Mouse (Mus musculus): ENCODE measurements around the gene Fam110c.
"Not testable (repeated sequence)": the region's sequence is repeated elsewhere in the genome, so short reads cannot be mapped to it uniquely, and the experiment has no call there.

Fam110c gene

DNA sequence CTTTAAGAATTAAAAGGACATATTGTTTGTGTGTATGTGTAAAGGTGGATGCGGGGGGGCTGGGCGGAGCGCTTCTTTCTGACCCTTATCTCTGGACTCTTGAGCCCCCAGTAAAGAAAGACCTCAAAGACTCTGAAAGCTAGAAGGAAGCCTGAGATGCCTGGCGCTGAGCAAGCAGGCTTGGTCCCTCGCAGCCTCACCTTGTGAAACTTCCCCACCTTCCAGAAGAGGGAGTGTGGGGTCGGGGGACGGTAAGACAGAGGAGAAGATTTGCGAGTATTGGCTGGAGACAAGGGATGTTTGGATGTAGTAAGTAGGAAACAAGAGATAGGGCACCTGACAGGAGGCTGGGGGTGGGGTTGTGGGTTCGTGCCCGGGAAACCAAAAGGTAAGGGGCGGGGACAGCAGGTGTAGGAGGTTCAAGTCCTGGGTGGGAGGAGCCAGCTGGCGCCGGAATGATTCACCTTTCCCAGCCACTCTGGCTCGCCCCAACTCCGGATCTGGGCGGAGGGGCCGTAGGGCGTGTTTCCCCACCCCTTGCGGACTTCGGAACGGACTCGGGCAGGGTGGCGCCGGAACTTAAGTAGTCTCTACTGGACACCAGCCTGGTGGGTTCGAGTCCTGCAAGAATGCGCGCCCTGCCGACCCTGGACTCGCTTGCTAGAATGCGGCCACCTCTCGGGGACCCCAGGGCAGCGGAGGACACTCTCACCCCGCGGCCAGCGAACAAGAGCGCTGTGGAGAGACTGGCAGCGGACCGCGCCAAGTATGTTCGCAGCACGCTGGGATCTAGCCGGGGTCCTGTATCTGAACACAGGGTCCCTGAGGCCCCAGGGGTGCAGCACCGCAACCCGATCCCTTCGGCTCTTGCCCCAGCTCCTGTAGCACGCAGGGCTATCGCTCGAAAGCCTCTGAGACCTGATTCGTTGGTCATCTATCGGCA lies at the start of gene Fam110c:
Gene Fam110c, plus strand, starts transcription at position 450 of the 943 bp plus-strand sequence.
- DNase-seq (ENCODE audit: low read depth, low spot score), result no peak

DNA sequence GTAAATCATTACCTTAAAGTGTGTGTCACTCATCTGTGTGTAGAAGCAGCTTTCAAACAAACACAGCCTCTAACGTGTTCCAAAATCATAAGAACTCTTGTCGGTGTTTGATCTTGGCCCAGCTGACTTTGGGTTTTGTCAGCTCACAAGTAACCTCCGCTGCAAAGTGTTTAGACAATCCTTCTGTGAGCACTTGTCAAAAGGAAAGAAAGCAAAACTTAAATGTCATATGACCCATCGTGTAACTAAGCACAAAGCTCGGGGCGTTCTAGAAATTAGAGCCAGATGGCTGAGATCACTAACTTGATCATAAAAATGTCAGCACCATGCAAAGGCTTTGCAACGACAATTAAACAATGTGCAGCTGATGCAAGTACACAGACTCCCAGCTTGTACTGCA lies 47.2 kb upstream of the Fam110c start:
- DNase-seq (ENCODE audit: low read depth, low spot score), result no peak

- no peak for DNase-seq (ENCODE audit: low read depth, low spot score)
Observed at GRCm38 (mm10) chr12:31052066-31052465, 21.6 kb upstream of the Fam110c start.

DNA sequence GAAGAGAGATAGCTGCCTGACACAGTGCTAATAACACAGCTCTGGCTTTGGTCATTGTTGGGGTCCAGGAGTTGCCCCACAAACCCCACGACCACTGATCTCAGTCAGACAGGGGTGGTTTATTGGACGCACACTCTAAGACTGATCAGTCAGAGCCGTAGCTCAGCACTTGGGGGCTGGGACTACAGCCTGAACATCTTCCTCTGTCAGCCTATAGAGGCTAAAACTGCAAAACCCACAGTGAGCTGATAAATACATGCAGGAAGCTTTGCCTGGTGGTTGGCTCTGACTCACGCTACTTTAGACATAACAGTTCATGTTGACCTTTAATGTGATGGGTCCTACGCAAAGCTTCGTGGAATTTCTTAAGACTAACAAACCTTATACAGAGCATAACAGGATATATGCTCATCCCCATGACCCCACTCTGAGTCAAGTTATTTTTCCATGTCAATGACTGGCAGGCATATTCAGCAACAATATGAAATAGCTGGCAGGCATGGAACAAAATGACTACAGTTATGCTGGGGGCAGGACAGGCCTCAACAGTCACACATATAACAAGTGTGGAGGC lies 17.3 kb upstream of the Fam110c start:
- DNase-seq (ENCODE audit: low read depth, low spot score), result no peak

- no peak for DNase-seq (ENCODE audit: low read depth, low spot score)
Observed at GRCm38 (mm10) chr12:31059393-31059853, 14.2 kb upstream of the Fam110c start.

- no peak for DNase-seq (ENCODE audit: low read depth, low spot score)
Observed at GRCm38 (mm10) chr12:31060245-31060644, 13.4 kb upstream of the Fam110c start.

- DNase-seq (ENCODE audit: low read depth, low spot score), result no peak
Observed at GRCm38 (mm10) chr12:31071222-31071621, 2.4 kb upstream of the Fam110c start.

DNA sequence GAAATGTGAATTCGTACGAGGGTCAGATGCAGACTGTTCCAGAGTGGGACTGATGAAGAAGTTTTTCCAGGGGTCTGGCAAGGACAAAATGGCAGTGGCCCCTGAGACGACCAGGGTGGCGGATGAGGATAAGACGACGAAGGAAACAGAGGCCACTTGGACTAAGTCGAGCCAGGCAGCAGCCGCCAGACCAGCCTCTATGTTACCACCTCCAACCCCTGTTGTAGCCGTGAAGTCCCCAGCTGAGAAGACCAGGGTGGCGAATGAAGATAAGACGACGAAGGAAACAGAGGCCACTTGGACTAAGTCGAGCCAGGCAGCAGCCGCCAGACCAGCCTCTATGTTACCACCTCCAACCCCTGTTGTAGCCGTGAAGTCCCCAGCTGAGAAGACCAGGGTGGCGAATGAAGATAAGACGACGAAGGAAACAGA lies 710 bp downstream of the Fam110c start:
- not testable (repeated sequence) for DNase-seq (ENCODE audit: low read depth, low spot score)

GRCm38 (mm10) chr12:31074839-31075538 lies 1.3 kb downstream of the Fam110c start:
- DNase-seq (ENCODE audit: low read depth, low spot score), result no peak

DNA sequence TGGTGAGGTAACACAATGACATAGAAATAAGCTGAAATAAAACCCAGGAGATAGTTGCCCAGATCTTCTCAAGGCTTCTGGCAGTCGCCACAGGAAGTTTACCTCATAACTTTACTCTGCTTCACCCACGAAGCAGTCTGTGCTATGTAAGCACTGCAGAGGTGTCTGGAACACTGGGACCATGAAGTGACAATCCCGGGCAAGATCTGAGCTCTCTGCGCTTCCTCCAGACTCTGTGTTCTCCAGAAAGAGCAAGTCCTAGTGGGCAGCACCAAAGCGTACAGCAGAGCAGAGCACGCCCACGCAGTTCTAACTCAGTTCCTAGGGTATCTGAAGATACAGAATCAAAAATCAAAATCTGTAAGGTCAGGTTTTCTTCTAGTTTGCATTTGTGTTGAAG lies 3.4 kb downstream of the Fam110c start:
- DNase-seq (ENCODE audit: low read depth, low spot score), result no peak

DNA sequence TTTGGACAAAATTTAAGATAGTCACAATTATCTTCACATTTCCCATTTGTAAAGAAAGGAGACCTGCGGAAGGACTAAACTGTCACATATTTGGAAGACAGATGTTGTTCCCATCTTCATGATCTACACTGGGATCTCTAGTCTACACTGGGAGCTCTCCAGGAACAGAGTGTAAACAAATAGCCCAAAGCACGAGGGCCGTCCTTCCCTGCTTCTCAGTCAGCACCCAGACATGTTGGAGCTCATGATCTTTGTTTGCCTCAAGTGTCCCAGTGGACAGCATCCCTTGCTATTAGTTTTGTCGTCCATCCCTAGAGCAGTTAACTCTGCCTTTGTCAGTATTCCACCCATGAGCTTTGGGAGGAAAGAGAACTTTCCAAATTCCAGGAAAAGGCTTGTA lies 4.4 kb downstream of the Fam110c start:
- DNase-seq (ENCODE audit: low read depth, low spot score), result no peak

DNA sequence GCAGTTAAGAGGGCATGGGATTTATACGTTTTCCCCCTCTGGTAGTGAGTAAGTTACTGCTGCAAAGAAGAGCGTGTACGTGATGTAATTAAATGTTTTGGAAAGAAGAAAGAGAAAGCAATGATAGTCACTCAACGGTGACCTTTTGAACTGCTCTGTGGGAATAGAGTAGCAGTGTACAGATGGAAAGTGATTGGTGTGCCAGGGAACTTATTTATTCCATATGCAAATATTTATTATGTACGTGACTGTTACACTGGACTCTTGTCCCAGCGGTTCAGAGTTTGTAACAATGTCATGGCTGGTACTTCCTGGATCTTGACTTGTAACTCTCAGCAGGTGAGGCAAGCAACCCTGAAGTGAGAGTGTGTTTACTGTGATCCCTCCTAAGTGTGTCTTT lies 6.7 kb downstream of the Fam110c start:
- DNase-seq (ENCODE audit: low read depth, low spot score), result no peak

- DNase-seq (ENCODE audit: low read depth, low spot score), result no peak
Observed at GRCm38 (mm10) chr12:31080890-31081554, 7.4 kb downstream of the Fam110c start.

GRCm38 (mm10) chr12:31083007-31083406 lies 9.3 kb downstream of the Fam110c start:
- DNase-seq (ENCODE audit: low read depth, low spot score), result no peak

DNA sequence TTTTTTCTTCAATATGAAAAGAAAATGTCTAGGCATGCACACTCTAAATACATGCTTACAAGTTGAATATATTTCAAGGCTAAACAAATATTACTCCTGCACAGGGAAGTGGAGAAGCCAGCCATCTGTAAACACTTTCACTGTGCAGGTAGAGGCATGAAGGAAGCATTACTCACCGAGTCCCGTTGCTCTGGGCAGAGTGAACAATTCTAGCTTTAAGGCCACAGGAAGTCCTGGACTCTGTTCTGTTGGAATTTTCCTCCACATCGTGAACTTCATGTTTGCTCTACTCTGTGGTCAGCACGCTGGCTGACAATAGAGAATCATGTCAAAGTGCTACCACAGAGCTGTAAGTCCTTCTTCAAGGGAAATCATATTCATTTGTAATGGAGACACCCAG lies 9.7 kb downstream of the Fam110c start:
- DNase-seq (ENCODE audit: low read depth, low spot score), result no peak

DNA sequence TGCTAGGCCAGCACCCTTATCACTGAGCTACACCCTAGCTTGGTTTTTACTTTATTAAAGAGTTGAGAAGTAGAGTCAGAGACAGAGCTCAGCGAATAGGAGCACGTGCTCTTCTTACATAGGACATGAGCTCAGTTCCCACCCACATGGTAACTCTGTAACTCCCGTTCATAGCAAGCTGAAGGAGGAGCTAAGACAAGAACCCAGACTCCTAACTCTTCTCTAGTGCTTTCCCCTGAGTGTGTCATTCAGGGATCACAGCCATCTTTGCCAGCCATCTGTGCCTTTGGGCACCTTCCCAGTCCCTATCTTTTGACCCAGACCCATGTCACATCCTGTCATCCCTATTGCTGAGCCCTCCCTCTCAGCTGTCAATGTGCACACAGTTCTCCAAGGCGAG lies 13.4 kb downstream of the Fam110c start:
- no peak for DNase-seq (ENCODE audit: low read depth, low spot score)

GRCm38 (mm10) chr12:31090401-31090800 lies 16.7 kb downstream of the Fam110c start:
- no peak for DNase-seq (ENCODE audit: low read depth, low spot score)

DNA sequence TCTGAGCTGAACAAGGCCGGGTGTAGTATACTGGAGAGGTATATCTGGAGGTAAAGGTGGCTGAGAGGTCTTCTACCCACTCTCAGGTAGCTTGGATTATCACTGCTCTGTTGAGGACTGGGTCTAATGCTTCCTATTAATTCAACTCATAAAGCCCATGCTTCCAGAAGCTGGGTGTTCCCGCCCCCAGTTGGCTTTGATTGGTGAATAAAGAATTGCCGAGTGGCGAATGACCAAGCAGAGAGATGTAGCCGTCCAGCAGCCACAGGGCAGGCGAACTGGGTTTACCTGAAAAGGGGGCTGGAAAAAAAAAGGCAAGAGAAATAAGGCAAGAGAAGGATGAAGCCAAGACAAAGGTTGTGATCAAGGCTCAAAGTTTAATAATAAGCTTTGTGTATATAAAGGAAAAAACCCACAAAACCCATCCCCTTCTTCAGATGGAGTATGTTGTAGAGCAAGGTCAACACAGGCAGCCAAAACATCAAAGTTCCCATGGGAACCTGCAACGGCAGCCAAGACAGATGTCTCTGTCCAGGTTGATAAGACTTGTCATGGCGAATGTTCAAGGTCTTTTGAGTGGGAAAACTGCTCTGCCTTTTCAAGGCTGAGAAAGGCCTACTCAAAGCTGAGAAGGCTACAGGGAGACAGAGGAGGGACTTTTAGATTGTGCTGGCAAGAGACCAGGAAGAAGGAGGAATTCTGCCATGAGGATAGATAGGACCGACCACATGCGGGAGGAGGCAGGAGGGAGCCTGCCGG lies 17.4 kb downstream of the Fam110c start:
- DNase-seq (ENCODE audit: low read depth, low spot score), result no peak

DNA sequence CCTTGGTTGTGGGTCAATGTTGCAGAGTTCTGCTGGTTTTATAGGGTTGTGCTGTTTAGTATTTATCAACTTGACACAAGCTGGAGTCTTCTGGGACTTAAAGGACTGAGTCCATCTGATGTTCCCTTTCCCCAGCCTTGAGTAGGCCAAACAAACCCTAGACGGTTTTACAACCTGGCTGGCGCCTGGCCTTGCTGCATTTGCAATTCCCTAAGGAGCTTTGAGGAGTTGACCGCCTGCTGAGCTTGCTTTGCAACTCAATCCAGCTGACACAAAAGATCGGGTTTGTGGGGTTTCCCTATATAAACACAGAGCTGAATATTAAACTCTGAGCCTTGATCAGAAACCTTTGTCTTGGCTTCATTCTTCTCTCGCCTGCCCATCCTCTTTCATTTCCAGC lies 18.8 kb downstream of the Fam110c start:
- no peak for DNase-seq (ENCODE audit: low read depth, low spot score)

DNA sequence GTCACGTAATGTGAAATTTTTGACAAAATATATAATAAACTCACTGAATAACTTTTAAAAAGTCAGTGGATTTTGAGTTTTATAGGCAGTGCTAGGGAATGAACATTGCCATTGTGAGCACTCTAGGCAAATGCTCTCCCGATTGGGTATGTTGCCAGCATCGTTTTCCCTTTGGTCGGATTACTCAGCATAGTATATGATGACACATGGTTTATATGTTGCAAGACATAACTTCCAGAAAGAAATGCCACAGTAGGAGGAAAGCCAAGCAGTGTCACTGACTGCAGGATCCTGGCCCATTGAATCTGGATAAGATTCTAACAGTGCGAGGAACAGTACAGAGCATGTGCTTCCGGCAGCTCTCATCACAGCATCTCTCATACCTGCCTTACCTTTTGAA lies 23.5 kb downstream of the Fam110c start:
- DNase-seq (ENCODE audit: low read depth, low spot score), result no peak

GRCm38 (mm10) chr12:31101190-31101589 lies 27.5 kb downstream of the Fam110c start:
- DNase-seq (ENCODE audit: low read depth, low spot score), result no peak
